Mouse (Mus musculus): ENCODE measurements around the gene Col9a2. TPM values are rescaled to one million over a fixed set of nuclear protein-coding genes. Genes with fewer than 3 reads are reported as not detected.

The Col9a2 gene
- polyA plus RNA-seq (2012; ENCODE audit: low replicate concordance) = 0.17 and 0.93 TPM in 2 replicates

GRCm38 (mm10) chr4:121039331-121040115, at the start of gene Col9a2:
Gene Col9a2 (plus strand): TSS chr4:121039385.

GRCm38 (mm10) chr4:121016928-121017657, 22.1 kb upstream of the Col9a2 start, which contains the start of gene Smap2:
Gene Smap2 (minus strand): TSS chr4:121017247.

GRCm38 (mm10) chr4:121097650-121098378, 58.6 kb downstream of the Col9a2 start, which contains the start of gene Zmpste24:
Gene Zmpste24 (minus strand): TSS chr4:121098241.

Other genes with a start within 250 kb of the Col9a2 start
- 60.3 and 111 TPM in 2 replicates for gene Nfyc, start 207.8 kb upstream of the Col9a2 start, polyA plus RNA-seq (2012; ENCODE audit: low replicate concordance)
- 16.2 and 18.0 TPM in 2 replicates for gene Rims3, start 184.6 kb upstream of the Col9a2 start, polyA plus RNA-seq (2012; ENCODE audit: low replicate concordance)
- 8.3 TPM in 2 replicates for gene Exo5, start 114.4 kb upstream of the Col9a2 start, polyA plus RNA-seq (2012; ENCODE audit: low replicate concordance)
- 4.7 and 14.5 TPM in 2 replicates for gene Zfp69, start 87.7 kb upstream of the Col9a2 start, polyA plus RNA-seq (2012; ENCODE audit: low replicate concordance)
- gene Smap2, start 22.1 kb upstream of the Col9a2 start, polyA plus RNA-seq (2012; ENCODE audit: low replicate concordance) = 65.4 and 90.4 TPM in 2 replicates
- 2.7 and 5.7 TPM in 2 replicates for gene Zmpste24, start 58.9 kb downstream of the Col9a2 start, polyA plus RNA-seq (2012; ENCODE audit: low replicate concordance)
- gene Tmco2, start 69.8 kb downstream of the Col9a2 start, polyA plus RNA-seq (2012; ENCODE audit: low replicate concordance) = not detected in 2 replicates
- gene Rlf, start 175.7 kb downstream of the Col9a2 start, polyA plus RNA-seq (2012; ENCODE audit: low replicate concordance) = 4.1 and 5.8 TPM in 2 replicates

Data from hematopoietic multipotent progenitor cell, adult 10-12 weeks (in vitro differentiated cells).